Mouse (Mus musculus): Measurements from ENCODE around the gene Mark1.

Gene Mark1

GRCm38 (mm10) chr1:184886160-184886559 is 113.2 kb downstream of the Mark1 start:
- no peak for DNase-seq (ENCODE audit: low spot score in 2 of 2)

DNA sequence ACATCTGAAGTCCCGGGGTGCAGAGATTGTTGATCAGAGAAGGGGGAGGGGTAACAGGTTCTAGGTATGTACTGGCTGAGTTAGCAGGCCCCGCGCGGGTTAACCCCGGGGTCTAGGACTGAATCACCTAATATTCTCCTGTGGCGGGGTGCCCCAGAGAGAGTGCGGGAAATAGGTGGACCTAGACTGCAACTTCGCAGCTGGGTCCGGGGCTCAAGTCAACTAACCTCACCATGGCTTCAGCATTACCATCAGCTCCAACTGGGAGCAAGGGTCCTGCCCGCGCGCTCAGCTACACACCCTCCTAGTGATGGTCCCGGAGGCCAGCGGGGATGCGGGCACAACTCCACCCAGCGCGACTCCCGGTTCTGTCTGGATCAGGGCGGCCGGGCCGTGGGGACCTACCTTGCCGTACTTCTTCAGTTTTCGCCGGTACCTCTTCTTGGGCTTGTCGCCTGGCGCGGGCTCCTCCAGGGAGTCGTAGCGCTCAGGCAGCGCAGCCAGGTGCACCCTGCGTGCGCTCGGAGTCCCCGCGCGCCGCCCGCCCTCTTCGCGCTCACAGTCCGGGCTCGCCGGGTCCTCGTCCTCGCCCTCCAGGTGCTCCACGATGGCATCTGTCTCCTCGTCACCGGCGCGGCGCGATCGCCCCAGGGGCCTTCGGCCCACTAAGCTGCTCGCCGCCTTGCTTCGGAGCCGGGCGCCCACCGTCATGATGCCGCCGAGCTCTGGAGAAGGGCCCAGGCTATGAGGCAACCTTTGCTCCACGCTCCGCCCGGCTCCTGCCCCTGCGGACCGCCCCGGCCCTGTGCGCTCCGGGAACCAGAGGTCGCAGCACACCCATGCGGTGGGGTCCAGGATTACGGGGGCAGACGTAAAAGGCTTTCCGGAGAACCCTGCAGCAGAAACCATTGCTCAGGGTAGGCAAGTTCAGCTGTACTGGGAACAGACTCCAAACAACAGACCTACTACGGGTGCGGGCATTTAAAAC is 116.8 kb downstream of the Mark1 start, which contains the start of gene C130074G19Rik:
TSS of gene C130074G19Rik (minus strand) at position 938 of the 988 bp plus-strand sequence.
- DNase-seq (ENCODE audit: low spot score in 2 of 2): peak in 1 of 2 experiments; percentile 25

GRCm38 (mm10) chr1:184881861-184882260 is 117.5 kb downstream of the Mark1 start:
- no peak for DNase-seq (ENCODE audit: low spot score in 2 of 2)

DNA sequence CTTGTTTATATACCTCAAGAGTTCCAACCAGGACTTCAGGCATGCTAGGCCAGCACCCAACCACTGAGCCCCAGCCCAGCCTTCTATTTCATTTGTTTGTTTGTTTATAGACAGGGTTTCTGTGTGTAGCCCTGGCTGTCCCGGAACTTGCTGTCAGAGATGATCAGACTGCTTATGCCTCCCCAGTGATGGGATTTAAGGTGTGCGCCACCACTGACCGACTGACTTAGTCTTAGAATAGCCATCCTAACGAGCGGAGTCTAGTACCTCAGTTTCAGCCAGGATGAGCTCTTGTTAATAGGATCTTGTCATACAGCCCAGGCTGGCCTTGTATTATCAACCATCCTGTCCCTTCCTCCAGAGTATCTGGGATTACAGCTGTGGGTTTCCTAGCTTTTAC is 118.2 kb downstream of the Mark1 start:
- no peak for DNase-seq (ENCODE audit: low spot score in 2 of 2)

DNA sequence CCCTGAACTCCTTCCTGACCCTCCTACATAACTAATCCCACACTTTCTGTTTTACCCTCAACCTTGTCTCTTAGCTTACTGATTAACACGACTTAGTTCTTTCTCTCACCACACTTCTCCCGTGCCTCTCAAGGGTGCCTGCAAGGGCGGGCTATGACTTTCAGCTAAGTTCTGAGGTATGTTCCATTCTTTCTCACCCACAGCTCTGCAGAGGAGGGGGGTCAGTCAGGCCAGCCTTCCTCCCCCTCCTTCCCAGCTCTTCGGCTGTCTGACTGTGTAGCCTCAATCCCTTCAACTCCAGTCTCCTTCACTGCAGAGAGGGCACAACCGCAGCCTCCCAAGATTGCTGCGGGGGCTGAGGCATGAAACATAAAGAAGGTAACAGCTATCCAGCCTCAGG is 120.5 kb downstream of the Mark1 start:
- DNase-seq (ENCODE audit: low spot score in 2 of 2): no peak

DNA sequence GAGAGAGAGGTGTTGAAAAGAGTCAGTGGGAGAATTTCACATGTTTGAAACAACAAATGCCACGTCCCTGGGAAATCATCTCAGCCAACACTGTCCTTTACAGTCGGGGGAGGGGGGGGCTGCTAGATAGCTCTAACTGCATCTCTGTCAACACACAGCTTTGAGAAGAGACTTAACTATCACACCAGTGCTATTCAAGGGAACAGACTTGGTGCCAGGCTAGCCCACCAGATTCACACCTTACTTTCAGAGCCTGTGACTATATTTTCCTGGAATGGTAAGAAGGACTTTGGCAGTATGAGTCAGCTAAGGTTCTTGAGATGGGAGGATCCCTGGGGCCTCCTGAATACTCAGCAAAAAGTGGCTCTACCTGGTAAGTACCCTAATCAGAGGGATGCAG is 122.1 kb downstream of the Mark1 start:
- no peak for DNase-seq (ENCODE audit: low spot score in 2 of 2)

- no peak for DNase-seq (ENCODE audit: low spot score in 2 of 2)
Observed at GRCm38 (mm10) chr1:184873910-184874309, 125.5 kb downstream of the Mark1 start.

DNA sequence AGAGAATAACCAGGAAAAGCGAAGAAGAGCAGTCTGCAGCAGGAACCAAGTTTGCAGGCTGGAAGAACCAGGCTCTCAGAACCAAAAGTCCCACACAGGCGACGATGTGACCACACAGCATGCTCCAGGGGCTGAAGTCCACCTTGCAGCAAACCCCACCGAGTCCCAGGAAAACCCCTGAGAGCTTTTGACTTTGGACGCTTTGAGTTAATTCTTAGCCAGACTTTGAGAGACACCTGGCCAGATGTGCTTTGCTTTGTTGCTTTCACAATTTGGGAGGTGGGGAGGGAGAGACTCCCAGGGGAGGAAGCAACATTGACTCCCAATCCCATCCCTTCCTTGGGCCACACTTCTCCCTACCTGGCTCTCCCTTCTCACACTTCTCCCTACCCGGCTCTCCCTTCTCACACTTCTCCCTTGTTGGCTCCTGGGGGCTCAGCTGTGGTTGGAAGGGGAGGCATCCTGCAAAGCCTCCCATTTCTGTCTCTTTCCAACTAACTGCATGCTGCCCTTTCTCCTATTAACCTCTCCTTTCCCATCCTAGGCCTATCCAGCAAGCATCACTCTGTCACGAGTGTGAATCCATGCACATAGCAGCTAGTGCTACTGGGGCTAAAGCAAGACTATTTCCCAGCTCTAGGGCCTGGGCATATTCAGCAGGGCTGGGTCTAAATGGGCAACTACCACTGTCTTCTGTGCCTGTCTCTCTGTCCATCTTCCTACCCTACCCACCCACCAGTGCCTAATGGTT is 127.1 kb downstream of the Mark1 start:
- no peak for DNase-seq (ENCODE audit: low spot score in 2 of 2)

DNA sequence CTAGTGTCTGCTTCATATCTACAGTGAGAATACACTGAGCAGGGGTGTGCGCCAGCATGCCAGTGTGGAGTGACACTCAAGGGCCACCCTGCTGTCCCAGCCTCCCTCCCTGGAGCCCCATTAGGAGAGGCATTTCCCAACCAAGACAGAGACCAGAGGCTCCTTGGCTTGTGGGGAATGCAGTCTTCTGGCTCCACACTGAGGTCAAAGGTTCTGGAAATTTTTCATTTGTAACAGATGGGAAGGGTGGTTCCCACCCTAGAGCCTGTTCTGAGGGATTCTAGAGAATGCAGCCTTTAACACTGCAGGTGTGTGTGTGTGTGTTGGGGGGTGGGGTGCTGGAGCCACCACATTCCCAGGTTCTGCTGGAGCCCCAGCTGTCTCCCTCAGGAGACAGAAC is 127.9 kb downstream of the Mark1 start:
- no peak for DNase-seq (ENCODE audit: low spot score in 2 of 2)

- no peak for DNase-seq (ENCODE audit: low spot score in 2 of 2)
Observed at GRCm38 (mm10) chr1:184870646-184871385, 128.6 kb downstream of the Mark1 start.

- no peak for DNase-seq (ENCODE audit: low spot score in 2 of 2)
Observed at GRCm38 (mm10) chr1:184869939-184870565, 129.3 kb downstream of the Mark1 start.

GRCm38 (mm10) chr1:184867640-184868120 is 131.7 kb downstream of the Mark1 start:
- no peak for DNase-seq (ENCODE audit: low spot score in 2 of 2)

GRCm38 (mm10) chr1:184864381-184864801 is 135.0 kb downstream of the Mark1 start:
- DNase-seq (ENCODE audit: low spot score in 2 of 2): no peak

GRCm38 (mm10) chr1:184862636-184863035 is 136.7 kb downstream of the Mark1 start:
- DNase-seq (ENCODE audit: low spot score in 2 of 2): no peak

DNA sequence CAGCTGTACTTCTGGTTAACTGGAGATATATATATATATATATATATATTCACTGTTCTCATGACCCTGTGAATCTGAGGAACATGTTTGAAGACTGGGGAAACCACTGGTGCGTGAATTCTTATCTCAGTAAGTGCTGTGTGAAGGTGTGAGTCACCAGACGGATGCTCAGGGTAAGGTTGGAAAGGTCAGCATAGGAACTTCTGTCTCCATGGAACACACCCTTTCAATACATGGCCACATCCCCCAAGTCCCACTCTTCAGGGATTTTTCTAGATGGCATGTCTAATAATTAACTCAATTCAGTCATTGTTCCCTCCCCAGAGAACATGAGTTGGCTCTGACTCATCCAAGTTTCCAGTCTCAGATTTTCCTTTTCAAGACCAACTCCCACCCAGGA is 137.8 kb downstream of the Mark1 start:
- DNase-seq (ENCODE audit: low spot score in 2 of 2): no peak

DNA sequence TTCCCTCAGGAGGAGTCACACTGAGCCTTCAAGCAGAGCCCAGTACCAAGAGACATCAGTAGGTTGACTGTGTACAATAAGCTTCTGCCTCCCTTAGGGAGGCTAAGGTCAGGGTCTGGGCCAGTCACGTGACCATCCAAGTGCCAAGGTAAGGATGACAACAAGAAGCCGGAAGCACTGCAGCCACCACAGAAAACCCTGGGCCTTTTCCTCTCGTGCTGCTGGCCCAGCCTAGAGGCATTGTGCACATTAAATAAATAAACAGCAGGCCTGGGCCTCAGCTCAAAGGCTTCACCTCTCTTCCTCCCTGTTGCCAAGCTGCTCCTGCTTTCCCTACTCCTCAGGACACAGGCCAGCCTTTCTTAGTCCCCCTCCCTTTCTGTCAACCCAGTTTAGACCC is 139.1 kb downstream of the Mark1 start:
- no peak for DNase-seq (ENCODE audit: low spot score in 2 of 2)

DNA sequence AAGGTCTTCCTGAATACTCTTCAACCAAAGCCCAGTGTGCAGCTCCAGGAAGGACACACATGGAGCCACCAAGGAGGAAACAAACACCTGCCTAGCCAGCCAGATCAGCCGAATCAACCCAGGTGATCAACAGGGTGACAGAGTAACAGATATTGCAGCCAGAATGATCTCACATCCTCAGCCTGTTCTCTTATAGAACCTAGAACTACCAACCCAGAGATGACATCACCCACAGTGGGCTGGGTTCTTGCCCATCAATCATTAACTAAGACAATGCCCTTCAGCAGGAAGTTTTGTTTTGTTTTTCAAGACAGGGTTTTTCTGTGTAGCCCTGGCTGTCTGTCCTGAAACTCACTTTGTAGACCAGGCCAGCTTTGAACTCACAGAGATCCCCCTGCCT is 141.1 kb downstream of the Mark1 start:
- no peak for DNase-seq (ENCODE audit: low spot score in 2 of 2)

DNA sequence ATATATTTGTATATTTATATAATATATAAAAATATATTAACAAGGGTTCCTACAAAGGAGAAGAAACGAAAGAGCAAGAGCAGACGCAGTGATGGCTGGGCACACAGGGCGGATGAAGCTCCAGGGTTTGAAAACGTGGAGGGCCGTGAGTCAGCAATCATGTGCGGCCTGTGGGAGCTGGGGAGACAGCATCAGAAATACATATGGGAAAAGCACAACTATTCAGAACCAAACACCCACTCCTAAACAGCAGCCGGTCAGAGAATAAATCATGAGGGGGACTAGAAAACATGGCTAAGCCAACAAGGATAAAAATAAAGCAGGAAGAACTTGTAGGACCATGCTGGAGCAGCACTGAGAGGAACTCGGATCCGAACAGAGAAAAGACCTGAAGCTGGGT is 142.2 kb downstream of the Mark1 start:
- peak in 1 of 2 experiments; percentile 24 for DNase-seq (ENCODE audit: low spot score in 2 of 2)

DNA sequence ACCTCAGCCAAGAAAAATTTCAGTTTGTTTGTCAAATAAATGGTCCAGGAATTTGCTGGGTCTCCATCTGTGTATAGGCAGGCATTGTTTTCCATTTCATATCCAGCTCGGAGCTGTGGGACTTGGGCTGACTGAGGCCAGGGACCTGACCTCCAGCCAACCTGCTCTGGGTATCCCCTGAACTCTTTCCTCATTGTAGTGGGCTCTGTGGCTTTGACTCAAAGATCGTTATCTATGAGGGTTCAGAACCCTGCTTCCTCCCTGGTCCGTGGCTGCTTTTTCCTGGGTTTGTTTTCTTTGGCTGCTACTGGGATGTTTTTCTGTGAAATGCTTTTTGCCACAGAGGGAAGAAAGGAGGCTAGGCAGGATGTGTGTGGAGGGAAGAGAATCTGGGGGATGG is 145.4 kb downstream of the Mark1 start:
- DNase-seq (ENCODE audit: low spot score in 2 of 2): no peak

- peak in 1 of 2 experiments; percentile 51 for DNase-seq (ENCODE audit: low spot score in 2 of 2)
Observed at GRCm38 (mm10) chr1:184853339-184853738, 146.0 kb downstream of the Mark1 start.

Measured in frontal cortex, postnatal 25 days (tissue).